Mouse (Mus musculus) layer of hippocampus, postnatal 25 days (tissue): Measurements from ENCODE around the gene Ccz1. TPM values are rescaled to one million over a fixed set of nuclear protein-coding genes. Genes with fewer than 3 reads are reported as not detected.
A peak's percentile ranks its signal among the peaks of the same experiment; 100 is the strongest.
"Not testable (repeated sequence)": the region's sequence is repeated elsewhere in the genome, so short reads cannot be mapped to it uniquely, and the experiment has no call there.

Source experiments
- DNase-seq, 2 experiments: peaks; one replicate each; pipeline ENCODE4 v3.0.0; 2022; ENCODE audit warnings: mixed read lengths in 2 of 2, low spot score in 1 of 2; ENCODE audit errors: extremely low spot score in 1 of 2
- total RNA-seq, 2 experiments: library from RNA; stranded (reverse); gene quantifications; 2 replicates each; pipeline ENCODE4 v1.2.3; 2021

Gene Ccz1
- total RNA-seq: 10 to 100 TPM; 35.2 to 38.2 TPM

DNA sequence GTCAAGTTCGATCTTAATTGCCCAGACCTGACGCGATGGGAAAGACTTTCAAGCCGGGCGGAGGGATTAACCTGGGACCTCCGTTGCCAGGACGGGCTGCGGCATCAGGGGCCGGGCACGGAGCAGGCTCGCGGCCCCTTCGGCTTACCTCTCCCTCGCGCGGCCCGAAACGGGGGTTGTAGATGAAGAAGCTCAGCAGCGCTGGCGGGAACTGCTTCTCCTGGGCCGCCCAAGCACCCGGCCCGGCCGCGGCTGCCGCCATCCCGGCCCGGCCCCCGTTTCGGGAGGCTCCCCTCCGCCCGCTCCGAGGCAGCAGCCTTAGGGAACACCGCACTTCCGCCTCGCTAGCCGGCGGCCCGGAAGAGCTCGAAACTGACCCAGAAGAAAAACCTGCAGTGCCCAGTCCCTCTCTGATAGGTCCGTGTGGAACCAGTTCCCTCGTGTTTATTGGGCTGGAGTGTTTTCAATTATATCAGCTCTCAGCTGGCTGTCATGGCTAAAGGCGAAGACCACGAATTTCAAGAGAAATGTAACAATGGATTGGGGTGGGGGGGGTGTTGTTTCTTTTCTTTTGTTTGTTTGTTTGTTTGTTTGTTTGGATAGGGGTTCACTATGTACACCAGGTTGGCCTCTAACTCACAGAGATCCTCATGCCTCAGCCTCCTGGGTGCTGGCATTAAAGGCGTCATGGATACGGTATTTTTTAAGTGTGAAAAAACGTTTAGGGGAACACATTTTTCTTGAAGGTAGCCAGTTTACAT lies at the start of gene Ccz1:
Ccz1 (minus strand) TSS at position 327 of the 761 bp plus-strand sequence.
- DNase-seq: peak; percentile 58 to 61

DNA sequence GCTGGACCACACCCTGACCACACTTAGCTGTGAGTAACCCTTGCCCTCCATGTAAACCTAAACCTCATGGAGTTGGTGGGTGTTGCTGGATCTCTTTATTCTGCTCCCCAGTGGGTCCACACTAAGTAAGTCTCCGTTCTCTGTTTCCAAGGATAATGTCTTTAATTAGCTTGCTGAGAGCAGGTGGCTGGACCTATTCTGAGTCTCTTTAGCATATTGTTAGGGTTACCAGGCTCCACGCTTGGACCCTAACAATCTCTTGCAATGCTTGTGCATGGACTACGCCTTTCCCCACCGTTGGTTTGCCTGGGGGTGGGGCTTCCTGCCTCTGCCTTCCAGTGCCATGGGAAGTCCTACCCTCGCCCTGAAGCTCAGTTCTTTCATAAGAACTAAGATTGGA lies 49.4 kb upstream of the Ccz1 start:
- DNase-seq: no peak

DNA sequence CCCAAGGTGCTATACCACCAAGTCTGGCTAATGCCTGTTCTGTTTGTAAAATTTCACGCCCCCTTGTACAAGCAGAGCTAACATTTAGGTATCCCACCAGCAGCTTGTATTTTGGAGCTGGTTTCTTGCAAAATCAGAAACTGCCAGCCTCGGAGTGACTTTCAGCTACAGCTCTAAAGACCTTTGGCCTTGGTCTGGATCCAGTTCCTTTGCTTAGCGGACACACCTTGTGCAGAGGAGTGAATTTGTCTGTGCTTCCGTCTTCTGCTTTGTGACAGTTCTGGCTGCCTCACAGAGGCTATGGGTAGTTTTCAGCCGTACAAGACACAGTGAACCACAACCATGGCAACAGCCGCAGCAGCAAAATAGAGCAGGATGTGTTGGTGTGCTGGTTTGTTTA lies 39.7 kb upstream of the Ccz1 start:
- DNase-seq: no peak

DNA sequence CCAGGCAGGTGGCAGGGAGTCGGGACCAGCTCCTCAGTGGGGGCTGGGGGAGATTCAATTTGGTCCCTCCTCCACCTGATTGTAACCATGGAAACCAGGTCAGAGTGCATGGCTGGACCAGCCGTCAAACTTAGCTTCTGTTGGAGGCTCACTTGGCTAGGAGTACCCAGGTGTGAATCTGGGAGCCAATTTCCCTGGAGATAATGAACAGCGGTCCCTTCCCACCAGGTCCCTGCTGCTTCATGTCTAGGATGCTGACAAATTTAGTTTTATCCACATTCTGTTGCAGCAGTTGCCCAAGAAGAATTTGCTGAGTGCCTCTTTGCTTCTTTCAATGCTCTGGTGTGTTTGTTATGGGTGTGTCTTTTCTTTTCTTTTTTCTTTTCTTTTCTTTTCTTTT lies 38.8 kb upstream of the Ccz1 start:
- DNase-seq: no peak

DNA sequence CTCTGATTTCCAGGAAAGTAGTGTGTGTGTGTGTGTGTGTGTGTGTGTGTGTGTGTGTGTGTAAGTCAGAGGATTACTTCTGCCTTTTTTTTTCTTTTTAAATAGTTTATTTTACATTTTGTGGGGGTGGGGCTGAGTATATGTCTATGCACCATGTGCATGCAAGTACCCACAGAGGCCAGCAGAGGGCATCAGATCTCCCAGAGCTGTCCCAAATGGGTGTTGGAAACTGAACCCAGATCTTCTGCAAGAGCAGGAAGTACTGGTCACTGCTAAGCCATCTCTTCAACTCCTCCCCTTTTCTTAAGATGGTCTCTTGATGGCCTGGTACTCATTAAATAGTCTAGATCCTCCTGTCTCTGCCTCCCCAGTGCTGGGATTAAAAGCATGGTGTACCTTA lies 36.6 kb upstream of the Ccz1 start:
- no peak for DNase-seq

DNA sequence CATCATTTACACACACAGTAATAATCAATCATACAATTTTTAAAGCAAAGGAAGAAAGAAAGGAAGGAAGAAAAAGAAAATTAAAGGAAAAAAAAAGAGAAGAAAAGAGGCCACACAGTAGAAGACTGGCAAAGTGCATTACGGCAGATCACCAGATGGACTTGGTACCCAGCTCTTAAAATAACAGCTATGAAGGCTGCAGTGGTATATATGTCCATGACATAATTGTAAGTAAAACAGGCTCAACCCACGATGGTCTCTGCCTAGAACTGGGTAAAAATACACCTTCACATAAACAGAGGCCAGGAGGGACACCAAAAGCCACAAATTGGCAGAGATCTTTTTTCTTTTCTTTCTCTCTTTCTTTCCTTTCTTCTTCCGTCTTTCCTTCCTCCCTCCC lies 35.2 kb upstream of the Ccz1 start:
- DNase-seq: no peak

DNA sequence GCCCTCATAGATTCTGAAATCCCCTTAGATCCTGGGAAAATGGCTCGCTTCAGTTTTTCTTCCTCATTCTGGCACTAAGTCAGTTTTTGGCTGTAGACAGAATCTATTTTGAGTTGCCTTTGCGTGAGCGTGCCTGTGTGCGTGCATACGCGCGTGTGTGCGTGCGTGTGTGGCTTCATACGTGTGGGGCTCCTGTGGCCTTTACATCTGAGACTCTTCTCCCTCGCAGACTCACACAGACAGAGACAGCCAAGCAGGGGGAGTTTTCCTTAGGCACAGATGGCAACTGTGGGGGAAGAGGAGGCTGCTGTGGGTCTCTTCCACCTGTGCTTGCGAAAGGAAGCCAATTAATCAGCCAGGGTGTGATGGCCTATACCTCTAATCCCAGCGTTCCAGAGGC lies 32.6 kb upstream of the Ccz1 start:
- DNase-seq: peak in 1 of 2 experiments; percentile 27

DNA sequence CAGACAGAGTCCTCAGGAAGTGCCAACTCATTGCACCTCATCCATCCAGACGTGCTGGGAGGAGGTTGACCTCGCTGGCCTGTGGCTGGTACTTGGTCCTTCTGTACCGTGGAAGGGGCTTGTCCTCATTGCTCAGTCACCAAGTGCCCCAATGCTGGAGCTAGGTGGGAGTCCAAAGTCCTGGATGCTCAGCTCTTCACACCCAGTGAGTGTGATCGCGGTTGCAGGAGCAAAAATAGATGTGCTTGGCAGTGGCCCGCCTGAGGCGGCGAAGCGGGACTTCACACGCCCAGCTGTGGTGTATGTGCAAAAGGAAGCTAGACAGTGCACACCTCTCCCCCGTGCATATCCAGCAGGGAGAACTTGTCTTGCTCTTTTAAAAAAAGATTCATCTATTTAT lies 28.5 kb upstream of the Ccz1 start:
- DNase-seq: no peak

DNA sequence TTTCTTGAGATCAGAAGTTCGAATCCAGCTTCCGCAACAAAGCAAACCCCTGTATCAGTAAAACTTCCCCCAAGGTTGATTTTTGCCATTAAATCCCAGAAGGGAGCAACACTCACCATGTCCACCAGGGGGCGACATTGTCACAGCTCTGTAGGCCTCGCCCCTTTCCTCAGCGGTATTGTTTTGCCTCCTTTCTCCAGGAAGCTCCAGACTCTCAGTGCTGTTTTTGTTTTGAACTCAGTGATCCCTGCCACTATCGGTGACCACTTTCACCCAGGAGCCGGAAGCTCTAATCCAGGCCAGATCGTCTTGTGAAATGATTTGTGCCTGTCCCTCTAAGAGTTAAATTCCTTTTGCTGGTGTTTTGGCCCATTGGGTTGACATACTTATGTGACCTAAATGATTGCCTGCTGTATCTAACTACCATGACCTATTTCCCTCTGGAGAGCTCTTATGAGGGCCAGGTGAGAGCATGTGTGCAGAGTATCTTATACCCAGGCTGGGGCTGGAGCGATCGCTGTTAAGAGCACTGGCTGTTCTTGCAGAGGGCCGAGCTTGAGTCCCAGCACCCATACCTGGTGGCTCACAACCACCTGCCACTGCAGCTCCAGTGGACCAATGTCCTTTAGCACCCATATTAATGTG lies 26.2 kb upstream of the Ccz1 start:
- DNase-seq: peak; percentile 71 to 86

DNA sequence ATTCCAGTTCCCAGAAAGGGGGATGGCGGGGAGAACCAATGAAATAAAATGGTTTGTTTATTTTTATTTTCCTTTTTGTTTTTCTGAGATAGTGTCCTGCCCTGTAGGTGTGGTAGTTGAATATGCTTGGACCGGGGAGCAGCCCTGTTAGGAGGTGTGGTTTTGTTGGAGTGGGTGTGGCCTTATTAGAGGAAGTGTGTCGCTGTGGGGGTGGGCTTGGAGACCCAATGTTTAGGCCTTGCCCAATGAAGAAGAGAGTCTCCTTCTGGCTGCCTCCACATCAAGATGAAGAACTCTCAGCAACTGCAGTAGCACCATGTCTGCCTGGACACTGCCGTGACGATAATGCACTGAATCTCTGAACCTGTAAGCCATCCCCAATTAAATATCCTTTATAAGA lies 25.2 kb upstream of the Ccz1 start:
- DNase-seq: no peak

DNA sequence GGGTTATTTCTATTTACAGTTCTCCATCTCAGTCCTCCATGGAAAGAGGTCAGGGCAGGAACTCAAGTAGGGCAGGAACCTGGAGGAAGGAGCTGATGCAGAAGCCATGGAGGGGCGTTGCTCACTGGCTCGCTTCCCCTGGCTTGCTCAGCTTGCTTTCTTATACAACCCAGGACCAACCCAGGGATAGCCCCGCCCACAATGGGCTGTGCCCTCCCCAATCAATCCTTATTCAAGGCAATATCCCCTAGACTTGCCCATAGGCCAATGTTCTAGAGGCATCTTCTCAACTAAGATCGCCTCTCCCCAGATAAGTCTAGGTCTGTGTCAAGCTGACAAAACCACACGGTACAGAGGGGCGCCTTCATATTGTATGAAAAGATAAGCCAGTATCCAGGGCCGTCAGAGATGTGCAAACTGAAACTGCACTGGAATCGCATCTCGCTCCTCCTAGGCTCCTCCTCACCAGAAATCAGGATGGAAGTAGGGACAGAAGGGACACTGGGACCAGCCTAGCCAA lies 24.5 kb upstream of the Ccz1 start:
- no peak for DNase-seq

DNA sequence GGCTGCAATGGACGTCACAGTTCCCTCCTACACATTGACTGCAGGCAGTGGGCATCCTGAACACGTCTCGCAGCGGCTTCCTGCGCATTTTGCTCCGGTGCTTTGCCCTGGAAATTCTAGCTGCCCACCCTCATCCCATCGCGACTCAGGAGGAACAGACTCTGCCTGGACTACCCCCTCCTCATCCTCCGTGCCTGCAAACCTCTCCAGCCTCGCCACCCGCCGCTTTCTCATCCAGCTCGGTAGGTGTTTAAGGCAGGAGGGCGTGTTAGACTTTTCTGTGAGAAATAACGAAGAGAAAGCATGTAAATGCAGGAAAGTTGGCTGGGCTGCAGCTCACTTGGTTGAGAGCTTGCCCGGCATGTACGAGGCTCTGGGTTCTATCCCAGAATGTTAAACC lies 22.3 kb upstream of the Ccz1 start:
- DNase-seq: no peak

DNA sequence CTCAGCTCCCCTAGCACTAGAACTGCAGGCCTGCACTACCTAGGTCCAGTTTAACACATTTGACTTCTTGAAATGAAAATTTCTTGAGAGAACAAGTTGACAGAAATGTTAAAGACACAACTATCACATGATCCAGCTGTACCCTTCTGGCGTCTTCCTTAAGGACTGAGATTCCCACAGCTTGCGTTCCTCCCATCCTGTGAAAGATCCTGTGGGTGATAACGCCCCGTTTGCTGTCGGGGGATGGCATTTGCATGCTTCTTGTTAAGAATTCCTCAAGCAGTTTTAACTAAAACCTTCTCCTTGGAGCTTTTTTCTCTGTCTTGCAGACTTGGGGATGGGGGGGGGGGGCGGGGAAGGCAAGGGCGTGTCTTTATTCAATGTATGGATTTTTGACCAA lies 19.9 kb upstream of the Ccz1 start:
- DNase-seq: no peak

DNA sequence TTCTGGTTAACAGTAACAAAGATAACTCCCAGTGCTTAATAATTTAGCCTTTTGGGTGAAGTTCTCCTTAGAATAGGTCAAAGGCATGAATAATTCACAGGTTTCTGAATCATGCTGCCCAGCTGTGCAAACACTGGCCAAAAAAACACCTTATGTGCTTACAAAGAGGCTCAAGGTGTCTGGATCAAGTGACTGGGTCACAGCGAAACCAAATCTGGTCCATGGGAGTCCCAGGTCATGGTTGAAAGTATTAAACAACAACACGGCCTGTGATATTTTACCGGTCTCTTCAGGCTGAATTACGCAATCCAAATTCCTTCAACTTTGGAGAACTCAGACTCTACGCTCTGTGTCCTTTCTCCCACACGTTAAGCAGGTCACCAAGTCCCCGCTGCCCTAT lies 17.8 kb upstream of the Ccz1 start:
- DNase-seq: no peak

DNA sequence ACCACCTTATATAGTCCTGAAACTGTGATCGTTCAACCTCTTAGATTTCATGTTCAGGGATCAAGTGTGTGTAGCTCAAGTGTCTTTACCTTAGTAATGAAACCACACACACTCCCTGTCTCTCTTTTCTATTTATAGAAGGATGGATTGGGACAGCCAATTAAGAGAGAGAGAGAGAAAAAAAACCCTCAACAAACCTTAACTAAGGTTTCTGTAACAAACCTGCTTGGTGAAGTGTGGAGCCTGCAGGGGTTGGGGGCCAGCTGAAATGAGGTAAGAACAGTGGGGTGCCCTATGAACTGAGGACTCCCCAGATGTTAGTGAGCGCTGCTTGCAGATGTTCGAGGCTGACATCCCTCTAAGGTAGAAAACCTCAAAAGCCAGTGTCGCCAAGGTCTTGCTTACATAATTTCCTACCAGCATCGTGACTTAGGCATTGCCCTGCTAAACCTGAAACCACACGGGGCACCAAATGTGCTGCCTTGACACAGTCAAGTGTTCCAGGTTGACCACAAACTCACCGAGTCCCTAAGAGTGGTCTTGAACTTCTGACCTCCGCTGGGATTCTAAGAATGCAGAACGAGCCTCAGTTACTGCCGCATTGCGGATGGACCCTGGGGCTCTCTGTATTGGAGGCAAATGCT lies 12.1 kb upstream of the Ccz1 start, which contains the start of gene Ocm:
Ocm (minus strand) TSS at position 51 of the 644 bp plus-strand sequence.
- no peak for DNase-seq

DNA sequence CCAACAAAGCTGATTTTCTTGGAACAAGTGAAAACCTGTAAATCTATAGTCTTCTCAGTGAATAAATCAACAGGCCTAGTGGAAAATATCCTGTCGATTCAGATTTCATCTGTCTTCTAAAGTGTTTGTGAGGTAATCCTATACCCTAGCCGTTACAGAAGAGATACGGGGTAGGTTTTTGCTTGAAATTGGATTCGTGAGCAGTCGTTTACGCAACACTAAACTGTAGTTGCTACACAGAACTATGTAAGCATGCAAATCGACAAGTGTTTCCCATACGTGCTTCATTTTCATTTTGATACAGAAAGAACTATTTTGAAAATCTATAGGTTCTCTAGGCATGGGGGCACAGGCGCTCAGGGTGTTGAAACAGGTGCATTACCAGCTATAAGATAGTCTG lies 1.2 kb upstream of the Ccz1 start:
- no peak for DNase-seq

DNA sequence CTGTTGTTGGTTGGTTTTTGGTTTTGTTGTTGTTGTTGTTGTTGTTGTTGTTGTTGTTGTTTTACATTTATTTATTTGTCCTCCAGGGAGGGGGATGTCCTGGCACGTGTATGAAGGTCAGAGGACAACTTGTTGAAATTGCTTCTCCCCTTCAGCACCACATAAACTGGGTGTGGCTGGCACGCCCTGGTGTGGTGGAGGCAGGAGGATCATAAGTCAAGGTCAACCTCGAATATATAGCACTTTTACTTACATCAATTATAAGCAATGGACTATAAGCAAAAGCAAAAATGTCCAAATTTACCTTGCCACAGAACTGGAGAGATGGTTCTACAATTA lies 604 bp upstream of the Ccz1 start:
- no peak for DNase-seq

DNA sequence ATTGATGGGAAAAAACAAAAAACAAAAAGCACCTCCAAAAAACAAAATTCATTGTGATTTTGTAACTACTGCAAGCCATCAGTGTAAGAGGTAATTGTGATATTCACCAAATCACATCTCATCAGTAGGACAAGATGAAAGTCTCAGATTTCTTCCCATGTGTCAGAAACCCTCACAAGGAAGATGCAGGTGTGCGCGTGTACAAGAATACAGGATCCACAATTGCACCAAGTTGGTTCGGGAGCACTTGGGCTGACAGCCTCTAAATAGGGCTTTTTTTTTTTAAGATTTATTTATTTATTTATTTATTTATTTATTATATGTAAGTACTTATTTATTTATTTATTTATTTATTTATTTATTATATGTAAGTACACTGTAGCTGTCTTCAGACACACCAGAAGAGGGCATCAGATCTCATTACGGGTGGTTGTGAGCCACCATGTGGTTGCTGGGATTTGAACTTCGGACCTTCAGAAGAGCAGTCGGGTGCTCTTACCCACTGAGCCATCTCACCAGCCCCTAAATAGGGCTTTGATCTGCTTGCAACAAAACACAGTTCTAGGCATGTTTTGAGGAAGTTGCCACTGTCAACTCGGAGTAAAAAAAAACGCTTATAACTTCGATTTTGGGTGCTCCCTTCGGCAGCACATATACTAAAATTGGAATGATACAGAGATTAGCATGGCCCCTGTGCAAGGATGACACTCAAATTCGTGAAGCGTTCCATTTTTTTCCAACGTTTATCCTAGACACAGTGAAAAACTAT lies 1.1 kb downstream of the Ccz1 start:
- DNase-seq: not testable (repeated sequence)

DNA sequence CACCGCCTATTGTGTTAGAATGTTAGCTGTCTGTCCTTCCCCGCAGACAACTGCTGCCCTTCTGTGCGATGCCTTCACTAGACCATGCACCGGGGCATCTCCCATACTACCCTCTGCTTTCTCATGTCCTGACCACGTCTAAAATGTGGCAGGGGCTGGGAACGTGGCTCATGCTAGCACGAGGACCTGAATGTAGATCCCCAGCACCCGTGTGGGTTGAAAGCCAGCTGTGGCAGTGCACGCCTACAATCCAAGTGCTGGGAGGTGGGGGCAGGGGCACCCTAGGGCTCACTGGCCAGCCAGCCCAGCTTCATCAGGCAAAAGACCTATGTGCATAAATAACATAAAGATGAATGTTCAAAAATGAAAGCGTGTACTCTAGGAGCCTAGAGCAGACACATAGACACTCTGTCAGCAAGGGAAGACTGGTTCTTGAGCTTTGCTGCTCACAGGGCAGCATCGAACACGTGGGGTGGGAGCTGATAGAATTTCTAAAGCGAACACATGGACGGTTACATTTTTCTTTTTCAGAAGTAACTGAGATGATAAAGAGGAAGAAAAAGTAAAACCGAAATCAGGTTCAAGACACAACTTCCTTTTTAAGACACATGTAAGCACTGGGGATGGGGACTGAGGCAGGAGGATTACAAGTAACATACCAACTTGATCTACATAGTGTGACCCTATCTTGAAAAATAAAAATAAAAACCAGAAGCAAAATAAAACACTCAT lies 12.1 kb downstream of the Ccz1 start:
- no peak for DNase-seq

DNA sequence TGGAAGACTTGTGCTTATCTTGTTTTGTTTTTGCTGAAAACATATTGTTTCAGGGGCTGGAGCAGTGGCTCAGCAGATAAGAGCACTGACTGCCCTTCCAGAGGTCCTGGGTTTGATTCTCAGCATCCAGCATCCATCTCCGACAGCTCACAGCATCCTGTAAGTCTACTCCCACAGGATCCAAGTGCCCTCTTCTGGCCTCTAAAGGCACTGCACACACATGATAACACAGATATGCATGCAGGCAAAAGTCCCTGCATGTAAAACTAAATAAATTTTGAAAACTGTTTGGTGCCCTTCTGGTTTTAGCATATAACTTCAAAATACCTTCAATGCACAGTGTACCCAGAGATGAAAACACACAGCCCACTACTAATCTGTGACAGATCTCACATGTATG lies 15.3 kb downstream of the Ccz1 start:
- no peak for DNase-seq
